Mouse (Mus musculus) heart, embryonic 15.5 days (tissue): ENCODE results near the gene Lrrc29. TPM values are rescaled to one million over a fixed set of nuclear protein-coding genes. Genes with fewer than 3 reads are reported as not detected.

Experiments used
- ATAC-seq: fragments of 200-750 bp; cut with Nextera tagmentation; replicated peaks from 2 replicates; pipeline ENCODE4 v1.8.0; 2017; ENCODE audit warnings: low read depth, moderate TSS enrichment; ENCODE audit not compliant: insufficient number of reproducible peaks, insufficient read depth, low FRiP score
- H3K27ac ChIP-seq: fragments of 300-500 bp; sonication (generic); 2 replicates; pipeline ENCODE4 v1.5.1; 2015; ENCODE audit warnings: mild to moderate bottlenecking, inconsistent platforms
- H3K27me3 ChIP-seq: fragments of 300-500 bp; sonication (generic); 2 replicates; pipeline ENCODE4 v1.6.1; 2015; ENCODE audit warnings: inconsistent platforms
- H3K36me3 ChIP-seq: fragments of 300-500 bp; sonication (generic); 2 replicates; pipeline ENCODE4 v1.6.1; 2015; ENCODE audit warnings: mild to moderate bottlenecking, inconsistent platforms
- H3K4me1 ChIP-seq: fragments of 300-500 bp; sonication (generic); replicated peaks from 2 replicates; pipeline ENCODE4 v1.6.1; 2015; ENCODE audit warnings: inconsistent platforms
- H3K4me2 ChIP-seq: fragments of 300-500 bp; sonication (generic); 2 replicates; pipeline ENCODE4 v1.6.1; 2015; ENCODE audit warnings: inconsistent platforms, mild to moderate bottlenecking, moderate library complexity
- H3K4me3 ChIP-seq: fragments of 300-500 bp; sonication (generic); 2 replicates; pipeline ENCODE4 v1.5.1; 2015; ENCODE audit warnings: mild to moderate bottlenecking, inconsistent platforms
- H3K9ac ChIP-seq: fragments of 300-500 bp; sonication (generic); 2 replicates; pipeline ENCODE4 v1.6.1; 2015; ENCODE audit warnings: mild to moderate bottlenecking, inconsistent platforms
- H3K9me3 ChIP-seq: fragments of 300-500 bp; sonication (generic); replicated peaks from 2 replicates; pipeline ENCODE4 v1.6.1; 2016; ENCODE audit warnings: inconsistent platforms
- WGBS: fragments of 180-500 bp; shearing (Covaris S2); methylation state at CpG from one replicate; pipeline ENCODE4 v1.1.7; 2015; ENCODE audit warnings: mixed read lengths; 5-methylcytosine and 5-hydroxymethylcytosine counted together
- polyA plus RNA-seq: library from polyadenylated mRNA; unstranded; fragments of >200 nt; fragmentation: Nextera tagmentation; extraction: Ambion mirVana; gene quantifications from 2 replicates; pipeline ENCODE4 v1.2.1, GENCODE M21; 2015

Lrrc29 gene
- polyA plus RNA-seq, 1 experiment from 2014 or later, result 0.62 TPM

DNA sequence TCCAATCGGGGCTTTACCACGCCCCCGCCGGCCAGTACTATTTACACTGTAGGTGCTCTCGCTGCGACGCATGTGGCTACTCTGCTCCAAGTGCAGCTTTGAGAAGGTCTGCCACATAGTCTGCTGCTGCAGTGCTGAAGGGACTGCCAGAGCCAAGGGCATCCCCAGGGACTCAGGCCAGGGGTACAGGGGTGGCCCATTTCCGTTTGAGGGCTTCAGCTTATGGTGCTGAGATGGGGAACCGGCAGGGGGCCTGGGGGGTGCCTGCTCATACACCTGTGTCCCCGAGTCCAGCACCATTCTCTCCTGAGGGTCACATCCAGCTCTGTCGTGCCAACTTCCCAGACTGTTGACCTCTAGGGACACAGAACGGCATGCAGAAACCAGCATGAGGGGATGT is 40.6 kb downstream of the Lrrc29 start:
- WGBS, result 51% methylated on average over 12 of the region's 12 CpGs
- Histone ChIP-seq H3K9ac (no peak overlapping the region), H3K9me3 (no peaks in the 10 kb centered on the region), H3K27me3 (peaks cover 12% of the 10 kb centered on the region), H3K4me3 (no peak overlapping the region), H3K27ac (no peak overlapping the region), H3K4me1 (peaks cover 26% of the 10 kb centered on the region), H3K36me3 (no peaks in the 10 kb centered on the region), H3K4me2 (no peak overlapping the region)
- no peak for ATAC-seq

- H3K27me3 ChIP-seq, result peaks cover 30% of the 10 kb centered on the region
- 31% methylated on average over 23 of the region's 23 CpGs for WGBS
- no peak overlapping the region for H3K9ac ChIP-seq
- H3K4me2 ChIP-seq, result peak overlapping the region; percentile 11; the same call in 1 of the 2 replicates
- H3K27ac ChIP-seq, result no peak overlapping the region
- H3K4me3 ChIP-seq, result no peak overlapping the region
- no peak for ATAC-seq
- no peaks in the 10 kb centered on the region for H3K36me3 ChIP-seq
- peaks cover 17% of the 10 kb centered on the region for H3K4me1 ChIP-seq
- H3K9me3 ChIP-seq, result no peaks in the 10 kb centered on the region
These were observed 43.0 kb downstream of the Lrrc29 start for GRCm38 (mm10) chr8:105283074-105283473.

- H3K9ac ChIP-seq, result no peak overlapping the region
- 64% methylated on average over 4 of the region's 4 CpGs for WGBS
- no peak for ATAC-seq
- H3K27ac ChIP-seq, result no peak overlapping the region
- H3K4me1 ChIP-seq, result peaks cover 17% of the 10 kb centered on the region
- no peak overlapping the region for H3K4me3 ChIP-seq
- no peaks in the 10 kb centered on the region for H3K36me3 ChIP-seq
- no peaks in the 10 kb centered on the region for H3K9me3 ChIP-seq
- H3K27me3 ChIP-seq, result peaks cover 39% of the 10 kb centered on the region
- no peak overlapping the region for H3K4me2 ChIP-seq
These were observed 43.8 kb downstream of the Lrrc29 start for GRCm38 (mm10) chr8:105282239-105282638.

- H3K36me3 ChIP-seq, result no peaks in the 10 kb centered on the region
- H3K27me3 ChIP-seq, result peaks cover 43% of the 10 kb centered on the region
- H3K4me2 ChIP-seq, result no peak overlapping the region
- H3K27ac ChIP-seq, result no peak overlapping the region
- no peaks in the 10 kb centered on the region for H3K9me3 ChIP-seq
- peaks cover 18% of the 10 kb centered on the region for H3K4me1 ChIP-seq
- no peak for ATAC-seq
- no peak overlapping the region for H3K9ac ChIP-seq
- no peak overlapping the region for H3K4me3 ChIP-seq
- 79% methylated on average over 12 of the region's 12 CpGs for WGBS
These were observed 44.3 kb downstream of the Lrrc29 start for GRCm38 (mm10) chr8:105281821-105282220.

DNA sequence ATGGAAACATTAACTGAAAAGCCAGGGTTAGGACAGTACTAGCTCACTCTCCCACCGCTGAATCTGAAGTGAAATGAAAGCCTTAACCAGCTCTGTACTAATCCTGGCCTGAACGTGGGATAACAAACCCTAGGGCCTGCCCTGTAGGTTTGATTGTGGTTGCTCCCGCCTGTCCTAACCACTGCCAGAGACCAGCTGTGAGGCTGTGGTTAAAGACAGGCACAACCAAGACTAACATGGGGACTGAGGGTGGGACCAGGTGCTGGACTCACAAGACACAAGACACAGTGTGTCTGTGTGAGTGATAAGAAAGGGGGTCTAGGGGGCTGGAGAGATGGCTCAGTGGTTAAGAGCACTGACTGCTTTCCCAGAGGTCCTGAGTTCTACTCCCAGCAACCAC is 45.5 kb downstream of the Lrrc29 start:
- H3K27me3 ChIP-seq, result peaks cover 55% of the 10 kb centered on the region
- peaks cover 30% of the 10 kb centered on the region for H3K4me1 ChIP-seq
- ATAC-seq, result no peak
- no peak overlapping the region for H3K4me2 ChIP-seq
- no peaks in the 10 kb centered on the region for H3K36me3 ChIP-seq
- no peak overlapping the region for H3K4me3 ChIP-seq
- H3K9ac ChIP-seq, result no peak overlapping the region
- 74% methylated on average over 3 of the region's 3 CpGs for WGBS
- H3K27ac ChIP-seq, result no peak overlapping the region
- no peaks in the 10 kb centered on the region for H3K9me3 ChIP-seq

DNA sequence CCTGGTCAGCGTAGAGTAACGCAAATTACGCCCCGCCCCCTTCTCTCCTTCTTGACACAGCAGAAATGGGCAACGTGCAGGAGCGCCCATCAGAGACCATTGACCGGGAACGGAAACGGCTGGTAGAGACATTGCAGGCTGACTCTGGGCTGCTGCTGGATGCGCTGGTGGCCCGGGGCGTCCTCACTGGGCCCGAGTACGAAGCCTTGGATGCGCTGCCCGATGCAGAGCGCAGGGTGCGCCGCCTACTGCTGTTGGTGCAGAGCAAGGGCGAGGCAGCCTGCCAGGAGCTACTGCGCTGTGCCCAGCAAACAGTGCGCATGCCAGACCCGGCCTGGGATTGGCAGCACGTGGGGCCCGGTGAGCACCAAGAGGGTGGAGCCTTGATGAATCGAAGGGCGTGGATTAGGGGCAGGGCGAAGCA is 47.2 kb downstream of the Lrrc29 start:
- H3K9me3 ChIP-seq, result no peaks in the 10 kb centered on the region
- H3K27me3 ChIP-seq, result peaks cover 71% of the 10 kb centered on the region
- H3K4me1 ChIP-seq, result peaks cover 34% of the 10 kb centered on the region
- peak; percentile 63 for ATAC-seq
- H3K4me2 ChIP-seq, result peak overlapping the region; percentile 71
- no peak overlapping the region for H3K27ac ChIP-seq
- peak overlapping the region; percentile 38 for H3K9ac ChIP-seq
- 3% methylated on average over 28 of the region's 28 CpGs for WGBS
- H3K4me3 ChIP-seq, result peak overlapping the region; percentile 40
- H3K36me3 ChIP-seq, result no peaks in the 10 kb centered on the region

- no peak overlapping the region for H3K27ac ChIP-seq
- ATAC-seq, result peak; percentile 58
- H3K9me3 ChIP-seq, result no peaks in the 10 kb centered on the region
- H3K36me3 ChIP-seq, result no peaks in the 10 kb centered on the region
- H3K9ac ChIP-seq, result peak overlapping the region; percentile 49
- peaks cover 27% of the 10 kb centered on the region for H3K4me1 ChIP-seq
- WGBS, result 4% methylated on average over 29 of the region's 30 CpGs
- peak overlapping the region; percentile 51 for H3K4me3 ChIP-seq
- peaks cover 90% of the 10 kb centered on the region for H3K27me3 ChIP-seq
- H3K4me2 ChIP-seq, result peak overlapping the region; percentile 84
These were observed 49.6 kb downstream of the Lrrc29 start for GRCm38 (mm10) chr8:105276292-105277120.

DNA sequence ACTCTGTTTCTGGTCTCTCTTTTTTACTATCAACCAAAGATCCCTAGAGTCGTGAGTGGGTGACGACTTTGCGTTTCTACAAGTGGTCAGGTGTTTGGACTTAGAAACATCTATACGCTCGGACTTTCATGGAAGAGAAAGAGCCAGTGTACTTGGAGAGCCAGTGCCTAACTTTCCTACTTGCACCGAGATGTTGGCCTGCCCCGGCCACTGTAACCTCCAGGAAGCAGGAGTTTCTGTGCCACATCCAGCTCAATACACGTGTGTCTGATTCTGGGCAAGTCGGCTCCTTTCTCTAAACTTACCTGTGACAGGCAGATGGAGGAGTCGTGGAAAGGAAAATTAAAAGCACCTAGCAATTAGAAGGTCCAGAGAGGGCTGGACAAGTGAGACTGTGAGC is 50.2 kb downstream of the Lrrc29 start, which contains the start of gene Nol3:
Gene Nol3 (plus strand): TSS at position 301 of the 400 bp plus-strand sequence.
- H3K9ac ChIP-seq, result peak within 1 kb of the TSS; percentile 49
- no peaks in the 10 kb centered on the region for H3K9me3 ChIP-seq
- WGBS, result 5% methylated on average over 10 of the region's 10 CpGs
- peak within 1 kb of the TSS; percentile 51 for H3K4me3 ChIP-seq
- H3K4me2 ChIP-seq, result peak within 1 kb of the TSS; percentile 84
- H3K36me3 ChIP-seq, result no peaks in the 10 kb centered on the region
- no peak for ATAC-seq
- no peak within 1 kb of the TSS for H3K27ac ChIP-seq
- peaks cover 94% of the 10 kb centered on the region for H3K27me3 ChIP-seq
- peaks cover 27% of the 10 kb centered on the region for H3K4me1 ChIP-seq

DNA sequence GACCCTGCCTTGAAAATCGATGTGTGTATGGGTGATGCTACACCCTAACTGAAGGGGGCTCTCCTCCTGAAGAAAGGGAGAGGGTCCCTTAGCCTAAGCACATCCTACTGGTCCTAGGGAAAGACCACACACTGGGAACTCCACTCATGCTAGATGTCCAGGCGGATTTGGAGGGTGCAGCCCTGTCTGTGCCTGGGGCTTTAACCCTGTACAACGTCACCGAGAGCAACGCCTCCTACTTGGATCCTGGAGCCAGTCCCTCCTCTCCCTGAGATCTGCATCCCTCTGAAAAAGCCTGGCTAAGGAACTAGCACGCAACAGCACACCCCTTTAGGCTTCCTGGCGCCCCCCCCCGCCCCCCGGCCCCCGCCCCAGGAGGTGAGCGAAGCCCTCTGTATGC is 50.7 kb downstream of the Lrrc29 start:
- 9% methylated on average over 11 of the region's 11 CpGs for WGBS
- no peak overlapping the region for H3K9ac ChIP-seq

GRCm38 (mm10) chr8:105270916-105271186 is 55.2 kb downstream of the Lrrc29 start:
- H3K9ac ChIP-seq, result no peak overlapping the region
- H3K9me3 ChIP-seq, result no peaks in the 10 kb centered on the region
- no peak overlapping the region for H3K27ac ChIP-seq
- peak overlapping the region; percentile 84; the same call in 1 of the 2 replicates for H3K4me2 ChIP-seq
- H3K4me3 ChIP-seq, result peak overlapping the region; percentile 50; the same call in 1 of the 2 replicates
- H3K36me3 ChIP-seq, result 0 out of 2 replicates have a peak, but pooled peaks cover 3% of the 10 kb centered on the region
- ATAC-seq, result no peak
- 5% methylated on average over 11 of the region's 11 CpGs for WGBS
- H3K27me3 ChIP-seq, result peaks cover 92% of the 10 kb centered on the region
- peaks cover 36% of the 10 kb centered on the region for H3K4me1 ChIP-seq

More for the DNA sequence above, 50.7 kb downstream of the Lrrc29 start:
- no peak overlapping the region for H3K27ac ChIP-seq
- peak overlapping the region; percentile 84 for H3K4me2 ChIP-seq
- no peaks in the 10 kb centered on the region for H3K9me3 ChIP-seq
- ATAC-seq, result no peak
- H3K36me3 ChIP-seq, result no peaks in the 10 kb centered on the region
- peaks cover 32% of the 10 kb centered on the region for H3K4me1 ChIP-seq
- peaks cover 95% of the 10 kb centered on the region for H3K27me3 ChIP-seq
- H3K4me3 ChIP-seq, result peak overlapping the region; percentile 51

DNA sequence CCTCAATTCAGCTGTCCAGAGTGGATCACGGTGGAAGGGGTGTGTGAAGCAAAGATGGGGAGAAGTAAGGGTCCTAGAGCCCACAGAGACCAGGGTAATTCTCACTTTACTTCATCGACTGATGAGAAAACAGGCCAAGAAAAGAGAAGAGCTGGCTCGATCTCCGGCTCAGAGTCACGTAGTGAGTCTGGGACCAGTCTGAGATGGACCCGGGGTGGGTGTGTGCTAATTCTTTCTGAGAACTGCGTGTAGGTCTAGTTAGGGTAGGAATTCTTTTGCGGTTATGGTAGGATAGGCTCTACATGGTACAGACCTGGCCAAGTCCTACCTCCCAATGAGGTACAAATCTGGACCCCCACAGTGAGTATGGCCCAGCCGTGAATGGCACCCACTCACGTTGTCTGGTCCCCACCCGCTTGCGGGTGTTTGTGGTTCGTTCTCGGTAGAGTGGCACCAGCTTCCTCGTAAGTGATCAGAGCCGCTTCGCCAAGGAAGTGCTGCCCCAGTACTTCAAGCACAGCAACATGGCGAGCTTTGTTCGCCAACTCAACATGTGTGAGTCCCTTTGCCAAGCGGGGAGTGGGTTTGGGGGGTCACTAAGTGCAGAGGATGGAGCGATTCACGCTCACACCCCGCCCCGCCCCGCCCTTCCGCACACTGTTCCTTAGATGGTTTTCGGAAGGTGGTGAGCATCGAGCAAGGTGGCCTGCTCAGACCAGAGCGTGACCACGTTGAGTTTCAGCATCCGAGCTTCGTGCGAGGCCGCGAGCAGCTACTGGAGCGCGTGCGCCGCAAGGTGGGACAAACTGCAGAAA is 55.8 kb downstream of the Lrrc29 start:
- 5% methylated on average over 39 of the region's 39 CpGs for WGBS
- peaks cover 31% of the 10 kb centered on the region for H3K4me1 ChIP-seq
- H3K4me2 ChIP-seq, result peak overlapping the region; percentile 84
- H3K27ac ChIP-seq, result no peak overlapping the region
- peak overlapping the region; percentile 50 for H3K4me3 ChIP-seq
- H3K36me3 ChIP-seq, result 0 out of 2 replicates have a peak, but pooled peaks cover 3% of the 10 kb centered on the region
- peak overlapping the region; percentile 52 for H3K9ac ChIP-seq
- H3K27me3 ChIP-seq, result peaks cover 89% of the 10 kb centered on the region
- no peaks in the 10 kb centered on the region for H3K9me3 ChIP-seq
- ATAC-seq, result no peak
